Mouse (Mus musculus): ENCODE results near the gene Osbpl10. TPM values are rescaled to one million over a fixed set of nuclear protein-coding genes. Genes with fewer than 3 reads are reported as not detected.

Gene Osbpl10
- polyA plus RNA-seq, 1 experiment: 1.7 TPM

DNA sequence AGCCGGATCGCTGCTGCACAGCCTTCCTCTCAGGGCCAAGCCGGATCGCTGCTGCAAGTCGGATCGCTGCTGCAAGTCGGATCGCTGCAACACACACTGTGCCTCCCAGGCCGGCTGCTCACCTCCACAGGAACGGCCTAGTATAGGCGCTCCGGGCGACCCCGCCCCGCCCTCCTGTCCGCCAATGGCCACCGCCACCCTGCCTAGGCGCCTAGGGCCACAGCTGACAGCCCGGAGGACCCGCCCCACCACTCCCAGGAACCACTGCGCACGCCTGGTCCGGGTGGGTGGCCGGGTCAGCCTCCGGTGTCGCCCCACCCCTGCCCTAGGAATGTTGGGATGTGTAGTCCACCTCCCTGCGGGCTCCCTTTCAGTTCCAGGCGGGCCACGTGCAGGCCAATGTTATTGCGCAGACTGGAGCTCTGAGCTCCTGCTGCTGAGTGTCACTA is 44.6 kb upstream of the Osbpl10 start, which contains the start of gene Gpd1l:
Gene Gpd1l, minus strand, starts transcription at position 265 of the 449 bp plus-strand sequence.
- peak within 1 kb of the TSS; percentile 95 for H3K4me2 ChIP-seq (ENCODE audit: low read depth)
- H3ac ChIP-seq (ENCODE audit: control insufficient read depth, insufficient read length): peak within 1 kb of the TSS; percentile 76
- TF ChIP-seq TCF3 (IDR thresholded peaks at IDR 0.05; ENCODE audit: insufficient read length, low read depth) (no peak), SRF (IDR thresholded peaks at IDR 0.05; ENCODE audit: control insufficient read depth, insufficient read length, low read depth) (peak; percentile 61), E2F4 (IDR thresholded peaks at IDR 0.05; ENCODE audit: insufficient read depth) (no peak), POLR2A (IDR thresholded peaks at IDR 0.05; ENCODE audit: insufficient read length, low read depth) (peak; percentile 88), USF1 (IDR thresholded peaks at IDR 0.05; ENCODE audit: low read depth) (peak; percentile 55), MYOD1 (IDR thresholded peaks at IDR 0.05; ENCODE audit: control insufficient read depth in 1 of 3, insufficient read length in 2 of 3, low read depth in 2 of 3) (peak in 1 of 3 experiments; percentile 63), POLR2AphosphoS2 (IDR thresholded peaks at IDR 0.05; ENCODE audit: insufficient read length, low read depth) (peak; percentile 82), REST (IDR thresholded peaks at IDR 0.05; ENCODE audit: insufficient read depth, insufficient read length) (no peak), MYOG (IDR thresholded peaks at IDR 0.05; ENCODE audit: control insufficient read depth in 1 of 3, insufficient read depth in 1 of 3, insufficient read length in 2 of 3, low read depth in 2 of 3) (peak in 1 of 3 experiments; percentile 69)
- H3K27me3 ChIP-seq (ENCODE audit: control insufficient read depth, insufficient read depth, insufficient read length): no peaks in the 10 kb centered on the region
- H3K36me3 ChIP-seq (ENCODE audit: control insufficient read depth, insufficient read depth): no peaks in the 10 kb centered on the region
- peak within 1 kb of the TSS; percentile 37 for H3K4me3 ChIP-seq
- no peaks in the 10 kb centered on the region for H3K79me2 ChIP-seq (ENCODE audit: control insufficient read depth, insufficient read depth)

- H3ac ChIP-seq (ENCODE audit: control insufficient read depth, insufficient read length): peak overlapping the region; percentile 76
- peak overlapping the region; percentile 37 for H3K4me3 ChIP-seq
- peak overlapping the region; percentile 56 for H3K4me2 ChIP-seq (ENCODE audit: low read depth)
- no peaks in the 10 kb centered on the region for H3K36me3 ChIP-seq (ENCODE audit: control insufficient read depth, insufficient read depth)
- no peaks in the 10 kb centered on the region for H3K27me3 ChIP-seq (ENCODE audit: control insufficient read depth, insufficient read depth, insufficient read length)
- no peak for TF ChIP-seq TCF3 (IDR thresholded peaks at IDR 0.05; ENCODE audit: insufficient read length, low read depth)
- TF ChIP-seq POLR2AphosphoS2 (IDR thresholded peaks at IDR 0.05; ENCODE audit: insufficient read length, low read depth): no peak
- no peak for TF ChIP-seq E2F4 (IDR thresholded peaks at IDR 0.05; ENCODE audit: insufficient read depth)
- no peak for TF ChIP-seq MYOG (IDR thresholded peaks at IDR 0.05; ENCODE audit: control insufficient read depth in 1 of 3, insufficient read depth in 1 of 3, insufficient read length in 2 of 3, low read depth in 2 of 3)
- no peak for TF ChIP-seq MAX (IDR thresholded peaks at IDR 0.05; ENCODE audit: low read depth)
- no peak for TF ChIP-seq MYOD1 (IDR thresholded peaks at IDR 0.05; ENCODE audit: control insufficient read depth in 1 of 3, insufficient read length in 2 of 3, low read depth in 2 of 3)
- no peak for TF ChIP-seq POLR2A (IDR thresholded peaks at IDR 0.05; ENCODE audit: insufficient read length, low read depth)
- TF ChIP-seq USF1 (IDR thresholded peaks at IDR 0.05; ENCODE audit: low read depth): no peak
- TF ChIP-seq SRF (IDR thresholded peaks at IDR 0.05; ENCODE audit: control insufficient read depth, insufficient read length, low read depth): no peak
- TF ChIP-seq TCF12 (IDR thresholded peaks at IDR 0.05; ENCODE audit: insufficient read depth, poor library complexity, severe bottlenecking): no peak
- TF ChIP-seq CEBPB (IDR thresholded peaks at IDR 0.05; ENCODE audit: insufficient read depth, poor library complexity, severe bottlenecking): no peak
- no peak for TF ChIP-seq REST (IDR thresholded peaks at IDR 0.05; ENCODE audit: insufficient read depth, insufficient read length)
- H3K79me2 ChIP-seq (ENCODE audit: control insufficient read depth, insufficient read depth): no peaks in the 10 kb centered on the region
Measured at GRCm38 (mm10) chr9:114934231-114934630, 44.1 kb upstream of the Osbpl10 start.

- H3K27me3 ChIP-seq (ENCODE audit: control insufficient read depth, insufficient read depth, insufficient read length): no peaks in the 10 kb centered on the region
- no peak overlapping the region for H3ac ChIP-seq (ENCODE audit: control insufficient read depth, insufficient read length)
- H3K4me3 ChIP-seq: no peak overlapping the region
- H3K79me2 ChIP-seq (ENCODE audit: control insufficient read depth, insufficient read depth): no peaks in the 10 kb centered on the region
- no peaks in the 10 kb centered on the region for H3K36me3 ChIP-seq (ENCODE audit: control insufficient read depth, insufficient read depth)
- TF ChIP-seq MYOG (IDR thresholded peaks at IDR 0.05; ENCODE audit: control insufficient read depth in 1 of 3, insufficient read depth in 1 of 3, insufficient read length in 2 of 3, low read depth in 2 of 3) (no peak), USF1 (IDR thresholded peaks at IDR 0.05; ENCODE audit: low read depth) (no peak), POLR2AphosphoS2 (IDR thresholded peaks at IDR 0.05; ENCODE audit: insufficient read length, low read depth) (no peak), SRF (IDR thresholded peaks at IDR 0.05; ENCODE audit: control insufficient read depth, insufficient read length, low read depth) (no peak), REST (IDR thresholded peaks at IDR 0.05; ENCODE audit: insufficient read depth, insufficient read length) (no peak), TCF3 (IDR thresholded peaks at IDR 0.05; ENCODE audit: insufficient read length, low read depth) (no peak), POLR2A (IDR thresholded peaks at IDR 0.05; ENCODE audit: insufficient read length, low read depth) (no peak), MAX (IDR thresholded peaks at IDR 0.05; ENCODE audit: low read depth) (no peak), MYOD1 (IDR thresholded peaks at IDR 0.05; ENCODE audit: control insufficient read depth in 1 of 3, insufficient read length in 2 of 3, low read depth in 2 of 3) (no peak), CEBPB (IDR thresholded peaks at IDR 0.05; ENCODE audit: insufficient read depth, poor library complexity, severe bottlenecking) (no peak), E2F4 (IDR thresholded peaks at IDR 0.05; ENCODE audit: insufficient read depth) (no peak), TCF12 (IDR thresholded peaks at IDR 0.05; ENCODE audit: insufficient read depth, poor library complexity, severe bottlenecking) (no peak)
- no peak overlapping the region for H3K4me2 ChIP-seq (ENCODE audit: low read depth)
Measured at GRCm38 (mm10) chr9:114935321-114935720, 43.0 kb upstream of the Osbpl10 start.

GRCm38 (mm10) chr9:114936687-114937086 is 41.7 kb upstream of the Osbpl10 start:
- no peaks in the 10 kb centered on the region for H3K79me2 ChIP-seq (ENCODE audit: control insufficient read depth, insufficient read depth)
- H3ac ChIP-seq (ENCODE audit: control insufficient read depth, insufficient read length): no peak overlapping the region
- TF ChIP-seq POLR2A (IDR thresholded peaks at IDR 0.05; ENCODE audit: insufficient read length, low read depth) (no peak), POLR2AphosphoS2 (IDR thresholded peaks at IDR 0.05; ENCODE audit: insufficient read length, low read depth) (no peak), E2F4 (IDR thresholded peaks at IDR 0.05; ENCODE audit: insufficient read depth) (no peak), MYOD1 (IDR thresholded peaks at IDR 0.05; ENCODE audit: control insufficient read depth in 1 of 3, insufficient read length in 2 of 3, low read depth in 2 of 3) (no peak), MAX (IDR thresholded peaks at IDR 0.05; ENCODE audit: low read depth) (no peak), CEBPB (IDR thresholded peaks at IDR 0.05; ENCODE audit: insufficient read depth, poor library complexity, severe bottlenecking) (no peak), USF1 (IDR thresholded peaks at IDR 0.05; ENCODE audit: low read depth) (no peak), REST (IDR thresholded peaks at IDR 0.05; ENCODE audit: insufficient read depth, insufficient read length) (no peak)

More at GRCm38 (mm10) chr9:114936687-114937086, 41.7 kb upstream of the Osbpl10 start:
- H3K4me3 ChIP-seq: no peak overlapping the region
- no peak overlapping the region for H3K4me2 ChIP-seq (ENCODE audit: low read depth)
- H3K36me3 ChIP-seq (ENCODE audit: control insufficient read depth, insufficient read depth): no peaks in the 10 kb centered on the region
- H3K27me3 ChIP-seq (ENCODE audit: control insufficient read depth, insufficient read depth, insufficient read length): no peaks in the 10 kb centered on the region

Measured in myocyte (in vitro differentiated cells).